Comparison of ENCODE assay signal across 9 mouse cellular contexts in genomic region chr4:4299631-4300030, GRCm38 (mm10).
DNase-seq lines count a peak whose midpoint lies in the region; ATAC-seq lines count a peak whose summit lies in the region.
"Had no signal": no experiment of that assay in that cellular context is flagged by ENCODE, and none has a peak within 500 bp of the region (broad histone marks: within the 10 kb centered on the region; RNA-seq: fewer than 3 reads in every experiment).

No protein-coding gene starts in this region.

- H3K27ac ChIP-seq in midbrain, embryonic 14.5 days (replicated peaks; ENCODE audit: low read depth, low read length): no peak overlapping the region
- no peak overlapping the region for H3K27ac ChIP-seq in midbrain, embryonic 13.5 days

- H3K9ac ChIP-seq in midbrain, embryonic 14.5 days (replicated peaks; ENCODE audit: low read length): no peak overlapping the region
- no peak overlapping the region for H3K9ac ChIP-seq in midbrain, embryonic 13.5 days (replicated peaks)

- H3K4me3 ChIP-seq in midbrain, embryonic 14.5 days (replicated peaks; ENCODE audit: low read depth, low read length): no peak overlapping the region
- no peak overlapping the region for H3K4me3 ChIP-seq in midbrain, embryonic 13.5 days (replicated peaks)

- H3K4me1 ChIP-seq in midbrain, embryonic 14.5 days (ENCODE audit: control insufficient read depth, insufficient read depth, low read length): no peaks in the 10 kb centered on the region
- H3K4me1 ChIP-seq in midbrain, embryonic 13.5 days (replicated peaks): no peaks in the 10 kb centered on the region

- DNase-seq in adrenal gland, postnatal 10 days: peak; percentile 23
- DNase-seq in adrenal gland, postnatal 4 days (ENCODE audit: low spot score in 2 of 2): no peak
- DNase-seq in midbrain, embryonic 14.5 days: peak; percentile 18
- DNase-seq in induced T-regulatory cell, adult 2 months (ENCODE audit: low read depth): peak; percentile 2
- peak; percentile 36 for DNase-seq in retina, embryonic 14.5 days (ENCODE audit: low spot score)
- DNase-seq in frontal cortex, postnatal 36 days (ENCODE audit: low spot score in 2 of 2): no peak
- no peak for DNase-seq in layer of hippocampus, adult 9-10 months (ENCODE audit: low spot score)
- DNase-seq: heart, postnatal 10 days had no signal

- ATAC-seq in midbrain, embryonic 14.5 days (ENCODE audit: low FRiP score, low TSS enrichment): no peak; the same call in 1 of the 2 replicates
- no peak for ATAC-seq in midbrain, embryonic 13.5 days

- WGBS in midbrain, embryonic 14.5 days: 78% methylated on average over 1 of the region's 1 CpGs
- 58% methylated on average over 1 of the region's 1 CpGs for WGBS in midbrain, embryonic 13.5 days

- no peaks in the 10 kb centered on the region for H3K36me3 ChIP-seq in midbrain, embryonic 14.5 days (ENCODE audit: control insufficient read depth, insufficient read depth, low read length)
- no peaks in the 10 kb centered on the region for H3K36me3 ChIP-seq in midbrain, embryonic 13.5 days

- no peak overlapping the region for H3K4me2 ChIP-seq in midbrain, embryonic 14.5 days (ENCODE audit: low read length)
- H3K4me2 ChIP-seq in midbrain, embryonic 13.5 days (replicated peaks): no peak overlapping the region

- no peaks in the 10 kb centered on the region for H3K9me3 ChIP-seq in midbrain, embryonic 14.5 days (ENCODE audit: control insufficient read depth, low read length)
- no peaks in the 10 kb centered on the region for H3K9me3 ChIP-seq in midbrain, embryonic 13.5 days

- no peaks in the 10 kb centered on the region for H3K27me3 ChIP-seq in midbrain, embryonic 14.5 days (ENCODE audit: control insufficient read depth, insufficient read depth, low read length)
- no peaks in the 10 kb centered on the region for H3K27me3 ChIP-seq in midbrain, embryonic 13.5 days

Comparison
In these comparisons a context has a peak if more than half of its experiments do, and no peak if none do; other contexts are left out.
1. DNase-seq: peak in adrenal gland, postnatal 10 days (single experiment), midbrain, embryonic 14.5 days (single experiment), induced T-regulatory cell, adult 2 months (single experiment) and retina, embryonic 14.5 days (single experiment); none in adrenal gland, postnatal 4 days (0 of 2), frontal cortex, postnatal 36 days (0 of 2) and layer of hippocampus, adult 9-10 months (single experiment).